Mouse (Mus musculus): ENCODE data around the gene Tbck. TPM values are rescaled to one million over a fixed set of nuclear protein-coding genes. Genes with fewer than 3 reads are reported as not detected.
A peak's percentile ranks its signal among the peaks of the same experiment; 100 is the strongest.

Gene Tbck
- polyA plus RNA-seq, 1 experiment from 2014 or later, result 28.8 TPM

- WGBS, result 78% methylated on average over 6 of the region's 6 CpGs
- Histone ChIP-seq H3K36me3 (ENCODE audit: control insufficient read depth, insufficient read depth, low read length) (no peaks in the 10 kb centered on the region), H3K4me1 (replicated peaks; ENCODE audit: control insufficient read depth, insufficient read depth, low read length) (no peaks in the 10 kb centered on the region), H3K27me3 (ENCODE audit: control insufficient read depth, insufficient read depth, low read length) (no peaks in the 10 kb centered on the region), H3K4me2 (replicated peaks; ENCODE audit: low read depth, low read length) (no peak overlapping the region), H3K9ac (ENCODE audit: low read depth, low read length) (no peak overlapping the region), H3K27ac (ENCODE audit: low read depth, low read length) (no peak overlapping the region), H3K4me3 (ENCODE audit: low read depth, low read length) (no peak overlapping the region), H3K9me3 (ENCODE audit: control insufficient read depth, low read length) (no peaks in the 10 kb centered on the region)
- DNase-seq (ENCODE audit: low spot score), result no peak
- ATAC-seq (ENCODE audit: low FRiP score), result no peak
These were observed 151.3 kb downstream of the Tbck start for GRCm38 (mm10) chr3:132835118-132835794.

- H3K36me3 ChIP-seq (ENCODE audit: control insufficient read depth, insufficient read depth, low read length), result no peaks in the 10 kb centered on the region
- no peak overlapping the region for H3K27ac ChIP-seq (ENCODE audit: low read depth, low read length)
- no peaks in the 10 kb centered on the region for H3K9me3 ChIP-seq (ENCODE audit: control insufficient read depth, low read length)
- no peaks in the 10 kb centered on the region for H3K4me1 ChIP-seq (replicated peaks; ENCODE audit: control insufficient read depth, insufficient read depth, low read length)
- H3K9ac ChIP-seq (ENCODE audit: low read depth, low read length), result no peak overlapping the region
- H3K4me3 ChIP-seq (ENCODE audit: low read depth, low read length), result no peak overlapping the region
- ATAC-seq (ENCODE audit: low FRiP score) (no peak), DNase-seq (ENCODE audit: low spot score) (no peak)
- H3K27me3 ChIP-seq (ENCODE audit: control insufficient read depth, insufficient read depth, low read length), result no peaks in the 10 kb centered on the region
- 92% methylated on average over 4 of the region's 4 CpGs for WGBS
- H3K4me2 ChIP-seq (replicated peaks; ENCODE audit: low read depth, low read length), result no peak overlapping the region
These were observed 153.2 kb downstream of the Tbck start for GRCm38 (mm10) chr3:132837134-132837533.

GRCm38 (mm10) chr3:132838656-132839417 is 154.9 kb downstream of the Tbck start:
- Histone ChIP-seq H3K27ac (ENCODE audit: low read depth, low read length) (no peak overlapping the region), H3K4me3 (ENCODE audit: low read depth, low read length) (no peak overlapping the region), H3K4me2 (replicated peaks; ENCODE audit: low read depth, low read length) (no peak overlapping the region), H3K4me1 (replicated peaks; ENCODE audit: control insufficient read depth, insufficient read depth, low read length) (no peaks in the 10 kb centered on the region), H3K9me3 (ENCODE audit: control insufficient read depth, low read length) (no peaks in the 10 kb centered on the region), H3K27me3 (ENCODE audit: control insufficient read depth, insufficient read depth, low read length) (no peaks in the 10 kb centered on the region), H3K36me3 (ENCODE audit: control insufficient read depth, insufficient read depth, low read length) (no peaks in the 10 kb centered on the region), H3K9ac (ENCODE audit: low read depth, low read length) (no peak overlapping the region)
- WGBS, result 88% methylated on average over 15 of the region's 15 CpGs
- ATAC-seq (ENCODE audit: low FRiP score) (no peak), DNase-seq (ENCODE audit: low spot score) (no peak)

GRCm38 (mm10) chr3:132839516-132839915 is 155.6 kb downstream of the Tbck start:
- DNase-seq (ENCODE audit: low spot score), result no peak
- ATAC-seq (ENCODE audit: low FRiP score), result no peak
- H3K4me1 ChIP-seq (replicated peaks; ENCODE audit: control insufficient read depth, insufficient read depth, low read length), result no peaks in the 10 kb centered on the region
- no peaks in the 10 kb centered on the region for H3K27me3 ChIP-seq (ENCODE audit: control insufficient read depth, insufficient read depth, low read length)
- H3K4me3 ChIP-seq (ENCODE audit: low read depth, low read length), result no peak overlapping the region
- WGBS, result 82% methylated on average over 8 of the region's 8 CpGs
- H3K9ac ChIP-seq (ENCODE audit: low read depth, low read length), result no peak overlapping the region
- H3K9me3 ChIP-seq (ENCODE audit: control insufficient read depth, low read length), result no peaks in the 10 kb centered on the region
- no peak overlapping the region for H3K27ac ChIP-seq (ENCODE audit: low read depth, low read length)
- no peaks in the 10 kb centered on the region for H3K36me3 ChIP-seq (ENCODE audit: control insufficient read depth, insufficient read depth, low read length)
- no peak overlapping the region for H3K4me2 ChIP-seq (replicated peaks; ENCODE audit: low read depth, low read length)

GRCm38 (mm10) chr3:132842676-132843075 is 158.7 kb downstream of the Tbck start:
- Histone ChIP-seq H3K36me3 (ENCODE audit: control insufficient read depth, insufficient read depth, low read length) (no peaks in the 10 kb centered on the region), H3K4me3 (ENCODE audit: low read depth, low read length) (no peak overlapping the region), H3K27ac (ENCODE audit: low read depth, low read length) (no peak overlapping the region), H3K9me3 (ENCODE audit: control insufficient read depth, low read length) (no peaks in the 10 kb centered on the region), H3K27me3 (ENCODE audit: control insufficient read depth, insufficient read depth, low read length) (no peaks in the 10 kb centered on the region), H3K4me2 (replicated peaks; ENCODE audit: low read depth, low read length) (no peak overlapping the region), H3K4me1 (replicated peaks; ENCODE audit: control insufficient read depth, insufficient read depth, low read length) (no peaks in the 10 kb centered on the region), H3K9ac (ENCODE audit: low read depth, low read length) (no peak overlapping the region)
- 94% methylated on average over 6 of the region's 6 CpGs for WGBS
- DNase-seq (ENCODE audit: low spot score), result no peak
- ATAC-seq (ENCODE audit: low FRiP score), result no peak

- WGBS, result 82% methylated on average over 7 of the region's 7 CpGs
- Histone ChIP-seq H3K27ac (ENCODE audit: low read depth, low read length) (no peak overlapping the region), H3K27me3 (ENCODE audit: control insufficient read depth, insufficient read depth, low read length) (no peaks in the 10 kb centered on the region), H3K4me3 (ENCODE audit: low read depth, low read length) (no peak overlapping the region), H3K9ac (ENCODE audit: low read depth, low read length) (no peak overlapping the region), H3K9me3 (ENCODE audit: control insufficient read depth, low read length) (no peaks in the 10 kb centered on the region), H3K4me2 (replicated peaks; ENCODE audit: low read depth, low read length) (no peak overlapping the region), H3K4me1 (replicated peaks; ENCODE audit: control insufficient read depth, insufficient read depth, low read length) (no peaks in the 10 kb centered on the region), H3K36me3 (ENCODE audit: control insufficient read depth, insufficient read depth, low read length) (no peaks in the 10 kb centered on the region)
- ATAC-seq (ENCODE audit: low FRiP score), result no peak
- no peak for DNase-seq (ENCODE audit: low spot score)
These were observed 165.7 kb downstream of the Tbck start for GRCm38 (mm10) chr3:132849669-132850068.

- no peaks in the 10 kb centered on the region for H3K9me3 ChIP-seq (ENCODE audit: control insufficient read depth, low read length)
- H3K36me3 ChIP-seq (ENCODE audit: control insufficient read depth, insufficient read depth, low read length), result no peaks in the 10 kb centered on the region
- H3K9ac ChIP-seq (ENCODE audit: low read depth, low read length), result no peak overlapping the region
- H3K27me3 ChIP-seq (ENCODE audit: control insufficient read depth, insufficient read depth, low read length), result no peaks in the 10 kb centered on the region
- no peak overlapping the region for H3K27ac ChIP-seq (ENCODE audit: low read depth, low read length)
- ATAC-seq (ENCODE audit: low FRiP score) (no peak), DNase-seq (ENCODE audit: low spot score) (no peak)
- no peak overlapping the region for H3K4me3 ChIP-seq (ENCODE audit: low read depth, low read length)
- H3K4me1 ChIP-seq (replicated peaks; ENCODE audit: control insufficient read depth, insufficient read depth, low read length), result no peaks in the 10 kb centered on the region
- H3K4me2 ChIP-seq (replicated peaks; ENCODE audit: low read depth, low read length), result no peak overlapping the region
- 81% methylated on average over 2 of the region's 2 CpGs for WGBS
These were observed 166.5 kb downstream of the Tbck start for GRCm38 (mm10) chr3:132850431-132850830.

GRCm38 (mm10) chr3:132851417-132851816 is 167.5 kb downstream of the Tbck start:
- H3K36me3 ChIP-seq (ENCODE audit: control insufficient read depth, insufficient read depth, low read length), result no peaks in the 10 kb centered on the region
- WGBS, result 88% methylated on average over 1 of the region's 1 CpGs
- H3K4me3 ChIP-seq (ENCODE audit: low read depth, low read length), result no peak overlapping the region
- no peak overlapping the region for H3K4me2 ChIP-seq (replicated peaks; ENCODE audit: low read depth, low read length)
- no peak overlapping the region for H3K27ac ChIP-seq (ENCODE audit: low read depth, low read length)
- no peak for DNase-seq (ENCODE audit: low spot score)
- H3K9ac ChIP-seq (ENCODE audit: low read depth, low read length), result no peak overlapping the region
- 0 out of 2 replicates have a peak, but pooled peaks have one; percentile 47 for ATAC-seq (ENCODE audit: low FRiP score)
- no peaks in the 10 kb centered on the region for H3K27me3 ChIP-seq (ENCODE audit: control insufficient read depth, insufficient read depth, low read length)
- H3K9me3 ChIP-seq (ENCODE audit: control insufficient read depth, low read length), result no peaks in the 10 kb centered on the region
- H3K4me1 ChIP-seq (replicated peaks; ENCODE audit: control insufficient read depth, insufficient read depth, low read length), result no peaks in the 10 kb centered on the region
